12 mouse cellular contexts compared by ENCODE assay signal in the genomic region with DNA sequence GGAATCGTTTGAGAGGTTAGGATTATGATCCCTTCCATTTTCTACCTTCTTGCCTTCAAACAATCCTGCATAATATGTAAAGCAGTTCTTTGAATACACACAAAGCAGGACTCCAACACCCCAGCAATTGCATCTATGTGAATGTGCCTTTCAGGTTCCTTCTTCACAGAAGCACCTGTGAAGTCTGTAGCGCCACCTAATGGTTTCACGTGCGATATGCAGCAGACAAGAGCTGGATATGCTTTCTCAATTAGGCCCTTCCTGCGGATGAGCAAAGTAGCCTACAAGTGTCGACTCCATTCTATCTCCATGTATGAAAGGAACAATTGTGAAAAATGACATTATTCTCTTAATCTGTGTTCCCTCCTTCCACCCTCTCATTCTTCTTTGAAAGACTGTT. TPM values are rescaled to one million over a fixed set of nuclear protein-coding genes. Genes with fewer than 3 reads are reported as not detected.
DNase-seq lines count a peak whose midpoint lies in the region; ATAC-seq and TF ChIP-seq lines count a peak whose summit lies in the region.
"Had no signal": no experiment of that assay in that cellular context is flagged by ENCODE, and none has a peak within 500 bp of the region (broad histone marks: within the 10 kb centered on the region; RNA-seq: fewer than 3 reads in every experiment).

No protein-coding gene starts in this region.

- no peak for ATAC-seq in megakaryocyte, adult 5-6 weeks (ENCODE audit: poor library complexity, severe bottlenecking)

- intact Hi-C loops in left cerebral cortex, adult 2 months (cut with DNase I), result no loop called here

- no peak overlapping the region for H3K4me3 ChIP-seq in left cerebral cortex, adult 2 months
- H3K4me3 ChIP-seq in heart, embryonic 10.5 days, result no peak overlapping the region

- no peaks in the 10 kb centered on the region for H3K36me3 ChIP-seq in heart, embryonic 10.5 days

- no peaks in the 10 kb centered on the region for H3K27me3 ChIP-seq in heart, embryonic 10.5 days (ENCODE audit: insufficient read depth, poor library complexity, severe bottlenecking)

- no peaks in the 10 kb centered on the region for H3K9me3 ChIP-seq in heart, embryonic 10.5 days

- H3K4me1 ChIP-seq in heart, embryonic 10.5 days, result no peaks in the 10 kb centered on the region

- H3K27ac ChIP-seq in left cerebral cortex, adult 2 months, result no peak overlapping the region
- H3K27ac ChIP-seq in heart, embryonic 10.5 days, result no peak overlapping the region

- TF ChIP-seq CTCF in left cerebral cortex, adult 2 months (IDR thresholded peaks at IDR 0.05), result peak; percentile 42

- WGBS in heart, embryonic 10.5 days, result 38% methylated on average over 6 of the region's 6 CpGs

- DNase-seq in adrenal gland, postnatal 10 days, result peak; percentile 8
- no peak for DNase-seq in adrenal gland, adult (ENCODE audit: inconsistent age in 2 of 2, low spot score in 1 of 2)
- no peak for DNase-seq in left cerebral cortex, adult 2 months (ENCODE audit: extremely low spot score in 1 of 2, low spot score in 2 of 2)
- no peak for DNase-seq in left cerebral cortex, adult 18-20 months (ENCODE audit: low spot score in 2 of 2)
- DNase-seq in thymus, postnatal 0 days (ENCODE audit: low spot score), result peak; percentile 19
- no peak for DNase-seq in thymus, postnatal 25 days
- DNase-seq in heart, embryonic 10.5 days (ENCODE audit: low spot score), result no peak
- DNase-seq: B cell, adult 2 months had no signal

RNA-seq across cellular contexts. Expression of a gene that starts 33.9 kb away (rescaled TPM):
- not detected for total RNA-seq in adrenal gland, postnatal 10 days (2021)
- not detected for total RNA-seq in left cerebral cortex, adult 2 months (2021)
- not detected for total RNA-seq in left cerebral cortex, adult 18-20 months (2021)
- polyA plus RNA-seq in thymus, postnatal 0 days (2015; fragmentation: Nextera tagmentation; extraction: Ambion mirVana), result not detected in 2 replicates
- total RNA-seq in megakaryocyte, adult 5-6 weeks (2015), result not detected in 2 replicates
- not detected in 2 replicates for total RNA-seq in megakaryocyte, adult 5-6 weeks (2017)
- not detected in 2 replicates for polyA plus RNA-seq in heart, embryonic 10.5 days (2016; fragmentation: Nextera tagmentation; extraction: Ambion mirVana)
- total RNA-seq: adrenal gland, postnatal 36 days; hematopoietic stem cell, adult 5-6 weeks had no signal
- polyA plus RNA-seq: limb, embryonic 11.5 days had no signal

RNA-seq across cellular contexts. Expression of a gene that starts 56.6 kb away (rescaled TPM):
- total RNA-seq in adrenal gland, postnatal 10 days (2021), result under 1 TPM; 0.66 to 0.70 TPM
- total RNA-seq in left cerebral cortex, adult 2 months (2021), result not detected
- total RNA-seq in left cerebral cortex, adult 18-20 months (2021), result under 1 TPM in 1 of 2 experiments, not detected in 1; 0.58 TPM
- 0.03 TPM in 1 of 2 replicates, not detected in the other for polyA plus RNA-seq in thymus, postnatal 0 days (2015; fragmentation: Nextera tagmentation; extraction: Ambion mirVana)
- not detected in 2 replicates for total RNA-seq in megakaryocyte, adult 5-6 weeks (2015)
- total RNA-seq in megakaryocyte, adult 5-6 weeks (2017), result not detected in 2 replicates
- not detected in 2 replicates for polyA plus RNA-seq in heart, embryonic 10.5 days (2016; fragmentation: Nextera tagmentation; extraction: Ambion mirVana)
- total RNA-seq: hematopoietic stem cell, adult 5-6 weeks had no signal
- polyA plus RNA-seq: limb, embryonic 11.5 days had no signal

Comparison
In these comparisons a context has a peak if more than half of its experiments do, and no peak if none do; other contexts are left out.
1. DNase-seq: peak in adrenal gland, postnatal 10 days (single experiment) and thymus, postnatal 0 days (single experiment); none in adrenal gland, adult (0 of 2), left cerebral cortex, adult 2 months (0 of 2), left cerebral cortex, adult 18-20 months (0 of 2), thymus, postnatal 25 days (single experiment) and heart, embryonic 10.5 days (single experiment).